Mouse (Mus musculus): Measurements from ENCODE around the gene Dnah8. TPM values are rescaled to one million over a fixed set of nuclear protein-coding genes. Genes with fewer than 3 reads are reported as not detected.

The Dnah8 gene
- polyA plus RNA-seq, 1 experiment from 2014 or later, result 0.97 TPM

DNA sequence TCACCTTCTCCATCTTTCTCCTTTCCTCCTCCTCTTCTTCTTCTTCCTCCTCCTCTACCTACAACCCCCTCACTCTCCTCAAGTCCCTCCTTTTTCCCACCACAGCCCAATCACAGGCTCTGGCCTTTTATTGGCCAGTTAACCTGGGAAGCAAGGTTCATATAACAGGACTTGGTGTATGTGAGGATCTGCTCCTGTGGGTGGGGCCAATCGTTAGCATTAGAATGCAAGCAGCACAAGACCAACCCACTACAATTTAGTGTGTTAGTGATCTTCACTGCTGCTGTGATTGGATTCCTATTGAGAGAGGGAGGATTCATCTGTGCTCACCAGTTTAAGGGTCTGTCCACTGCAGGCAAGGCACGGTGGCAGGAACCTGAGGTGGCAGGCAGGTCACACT is 14.8 kb downstream of the Dnah8 start:
- H3K9me3 ChIP-seq (replicated peaks), result no peaks in the 10 kb centered on the region
- H3K27ac ChIP-seq, result no peak overlapping the region
- no peak overlapping the region for H3K4me2 ChIP-seq (replicated peaks)
- peaks cover 2% of the 10 kb centered on the region; the same call in 1 of the 2 replicates for H3K4me1 ChIP-seq
- no peak overlapping the region for H3K9ac ChIP-seq
- H3K4me3 ChIP-seq, result no peak overlapping the region
- ATAC-seq (ENCODE audit: low FRiP score), result no peak
- no peaks in the 10 kb centered on the region for H3K27me3 ChIP-seq
- H3K36me3 ChIP-seq, result no peaks in the 10 kb centered on the region
- 57% methylated on average over 2 of the region's 2 CpGs for WGBS

DNA sequence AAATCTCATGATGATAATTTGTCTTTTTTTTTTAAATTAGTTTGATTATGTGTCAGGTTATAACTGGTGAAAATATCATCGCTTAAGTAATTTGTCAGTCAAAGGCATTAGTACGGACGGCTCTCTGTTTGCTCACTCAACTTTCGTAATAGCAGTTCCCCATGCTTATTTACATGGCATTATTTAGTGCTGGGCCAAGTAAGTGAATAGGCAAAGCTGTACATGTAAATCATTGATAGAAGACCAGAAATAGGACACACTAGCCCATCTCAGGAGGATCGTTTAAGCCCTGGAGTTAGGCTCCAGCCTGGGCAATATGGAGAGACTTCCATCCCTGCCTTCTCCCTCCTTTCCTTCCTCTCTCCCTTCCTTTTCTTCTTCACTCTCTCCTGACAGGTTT is 16.7 kb downstream of the Dnah8 start:
- Histone ChIP-seq H3K27me3 (no peaks in the 10 kb centered on the region), H3K27ac (no peak overlapping the region), H3K36me3 (no peaks in the 10 kb centered on the region), H3K4me2 (replicated peaks) (no peak overlapping the region), H3K4me3 (no peak overlapping the region), H3K9me3 (replicated peaks) (no peaks in the 10 kb centered on the region), H3K4me1 (no peaks in the 10 kb centered on the region), H3K9ac (no peak overlapping the region)
- no peak for ATAC-seq (ENCODE audit: low FRiP score)
- 91% methylated on average over 5 of the region's 5 CpGs for WGBS

DNA sequence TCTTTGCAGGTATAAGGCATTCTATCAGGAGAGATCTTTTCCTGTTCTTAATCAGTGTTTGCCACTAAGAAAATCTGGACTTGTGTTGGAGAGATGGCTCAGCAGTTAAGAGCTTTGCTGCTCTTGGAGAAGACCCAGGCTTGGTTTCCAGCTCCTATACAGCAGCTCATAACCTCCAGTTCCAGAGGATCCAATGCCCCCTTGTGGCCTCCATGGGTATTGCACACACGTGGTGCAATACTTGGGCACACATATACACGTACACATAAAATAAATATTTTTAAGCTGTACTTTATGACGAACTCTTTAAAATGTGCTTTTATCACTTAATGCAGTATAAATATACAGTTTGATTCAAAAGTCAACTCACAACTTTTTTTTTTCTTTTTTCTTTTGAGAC is 24.6 kb downstream of the Dnah8 start:
- Histone ChIP-seq H3K4me2 (replicated peaks) (no peak overlapping the region), H3K9me3 (replicated peaks) (no peaks in the 10 kb centered on the region), H3K36me3 (no peaks in the 10 kb centered on the region), H3K4me1 (no peaks in the 10 kb centered on the region), H3K9ac (no peak overlapping the region), H3K27ac (no peak overlapping the region), H3K4me3 (no peak overlapping the region), H3K27me3 (no peaks in the 10 kb centered on the region)
- 98% methylated on average over 3 of the region's 3 CpGs for WGBS
- no peak for ATAC-seq (ENCODE audit: low FRiP score)

DNA sequence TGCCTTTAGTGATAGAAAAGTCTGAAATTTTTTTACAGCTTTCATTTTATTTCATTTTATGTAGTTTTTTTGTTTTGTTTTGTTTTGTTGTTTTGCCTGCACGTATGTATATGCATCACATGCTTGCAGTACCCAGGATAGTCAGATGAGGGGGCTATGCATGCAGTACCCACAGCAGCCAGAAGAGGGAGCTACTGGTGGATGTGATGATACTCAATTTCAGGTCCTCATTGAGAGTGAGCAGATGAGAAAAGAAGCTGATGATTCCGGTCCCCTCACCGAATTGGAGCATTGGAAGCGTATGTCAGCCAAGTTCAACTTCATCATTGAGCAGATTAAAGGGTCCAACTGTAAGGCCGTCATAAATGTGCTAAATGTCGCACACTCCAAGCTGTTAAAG is 28.9 kb downstream of the Dnah8 start:
- 96% methylated on average over 6 of the region's 6 CpGs for WGBS
- H3K4me1 ChIP-seq, result no peaks in the 10 kb centered on the region
- H3K4me2 ChIP-seq (replicated peaks), result no peak overlapping the region

DNA sequence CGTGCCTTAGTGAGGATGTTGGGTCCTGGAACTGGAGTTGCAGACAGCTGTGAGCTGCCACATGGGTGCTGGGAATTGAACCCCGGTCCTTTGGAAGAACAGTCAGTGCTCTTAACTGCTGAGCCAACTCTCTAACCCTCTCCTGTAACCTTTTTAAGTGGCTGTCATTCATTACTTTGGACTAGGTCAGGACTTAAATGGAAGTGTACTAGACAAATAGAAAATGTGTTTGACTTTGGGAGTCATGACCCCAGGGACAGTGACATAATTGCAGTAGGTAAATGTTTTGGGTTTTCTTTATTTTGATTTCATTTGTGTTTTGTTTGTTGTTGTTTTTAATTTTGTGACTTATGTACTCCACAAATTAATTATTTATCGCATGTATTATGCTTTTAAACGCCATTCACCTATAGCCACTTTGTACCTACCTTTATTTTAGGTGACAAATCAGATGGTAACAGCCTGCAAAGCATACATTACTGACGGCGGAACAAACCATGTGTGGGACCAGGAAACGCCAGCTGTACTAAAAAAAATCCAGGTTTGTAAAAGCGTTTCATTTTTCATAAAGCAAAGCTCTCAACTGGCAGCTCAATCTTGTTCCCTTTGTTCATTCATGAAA is 33.5 kb downstream of the Dnah8 start:
- peak overlapping the region; percentile 42 for H3K4me2 ChIP-seq (replicated peaks)
- peak overlapping the region; percentile 26 for H3K4me3 ChIP-seq
- no peaks in the 10 kb centered on the region for H3K27me3 ChIP-seq
- peak overlapping the region; percentile 41; the same call in 1 of the 2 replicates for H3K27ac ChIP-seq
- 50% methylated on average over 8 of the region's 8 CpGs for WGBS
- no peaks in the 10 kb centered on the region; the same call in 1 of the 2 replicates for H3K9me3 ChIP-seq (replicated peaks)
- peak overlapping the region; percentile 29; the same call in 1 of the 2 replicates for H3K9ac ChIP-seq
- ATAC-seq (ENCODE audit: low FRiP score), result 0 out of 2 replicates have a peak, but pooled peaks have one; percentile 8
- no peaks in the 10 kb centered on the region for H3K36me3 ChIP-seq
- no peaks in the 10 kb centered on the region for H3K4me1 ChIP-seq

More for the DNA sequence above, 28.9 kb downstream of the Dnah8 start:
- ATAC-seq (ENCODE audit: low FRiP score), result no peak
- no peak overlapping the region for H3K4me3 ChIP-seq
- H3K36me3 ChIP-seq, result no peaks in the 10 kb centered on the region
- no peak overlapping the region for H3K27ac ChIP-seq
- H3K9ac ChIP-seq, result no peak overlapping the region
- H3K27me3 ChIP-seq, result no peaks in the 10 kb centered on the region
- H3K9me3 ChIP-seq (replicated peaks), result no peaks in the 10 kb centered on the region; the same call in 1 of the 2 replicates

DNA sequence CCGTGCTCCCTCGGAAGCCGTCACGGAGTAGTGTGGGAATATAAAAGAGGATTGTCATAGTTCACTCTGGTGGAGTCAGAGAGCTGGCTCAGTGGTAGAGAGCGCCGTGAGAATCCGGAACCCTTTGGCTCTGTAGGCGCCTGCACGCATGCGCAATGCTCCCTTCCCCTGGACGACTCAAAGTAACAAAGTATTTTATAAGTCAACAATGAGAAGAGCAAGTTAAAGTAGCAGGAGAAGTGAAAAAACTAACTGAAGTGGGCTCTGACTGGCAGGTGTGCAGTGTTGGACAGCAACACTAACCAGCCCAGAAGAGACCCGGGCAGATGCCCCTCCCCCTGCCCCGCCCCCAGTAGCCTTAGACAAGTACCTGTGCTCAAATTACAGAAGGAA is 34.0 kb downstream of the Dnah8 start:
- no peaks in the 10 kb centered on the region for H3K4me1 ChIP-seq
- H3K27me3 ChIP-seq, result no peaks in the 10 kb centered on the region
- ATAC-seq (ENCODE audit: low FRiP score), result peak; percentile 73
- 10% methylated on average over 13 of the region's 13 CpGs for WGBS
- H3K27ac ChIP-seq, result peak overlapping the region; percentile 41; the same call in 1 of the 2 replicates
- no peaks in the 10 kb centered on the region; the same call in 1 of the 2 replicates for H3K9me3 ChIP-seq (replicated peaks)
- H3K36me3 ChIP-seq, result no peaks in the 10 kb centered on the region
- peak overlapping the region; percentile 29; the same call in 1 of the 2 replicates for H3K9ac ChIP-seq
- peak overlapping the region; percentile 26 for H3K4me3 ChIP-seq
- peak overlapping the region; percentile 42 for H3K4me2 ChIP-seq (replicated peaks)

DNA sequence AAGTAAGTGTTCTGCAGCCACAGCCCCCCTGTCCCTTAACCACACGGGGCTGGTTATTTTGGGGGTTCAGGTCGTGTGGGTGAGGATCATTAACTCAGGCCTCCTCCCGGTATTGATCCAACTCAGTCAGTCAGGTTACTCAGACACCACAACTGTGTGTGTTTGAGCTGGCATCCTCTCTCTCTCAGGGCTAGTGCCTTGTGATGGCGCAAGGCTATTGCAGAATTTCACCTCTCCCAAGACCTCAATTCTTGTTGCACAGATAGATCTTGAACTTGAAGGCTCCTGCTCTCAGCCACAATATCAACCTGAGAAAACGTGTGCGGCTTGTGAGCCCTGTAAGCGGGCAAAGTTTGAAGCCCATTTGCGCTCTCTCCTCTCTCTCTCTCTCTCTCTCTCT is 38.0 kb downstream of the Dnah8 start:
- WGBS, result 74% methylated on average over 8 of the region's 8 CpGs

DNA sequence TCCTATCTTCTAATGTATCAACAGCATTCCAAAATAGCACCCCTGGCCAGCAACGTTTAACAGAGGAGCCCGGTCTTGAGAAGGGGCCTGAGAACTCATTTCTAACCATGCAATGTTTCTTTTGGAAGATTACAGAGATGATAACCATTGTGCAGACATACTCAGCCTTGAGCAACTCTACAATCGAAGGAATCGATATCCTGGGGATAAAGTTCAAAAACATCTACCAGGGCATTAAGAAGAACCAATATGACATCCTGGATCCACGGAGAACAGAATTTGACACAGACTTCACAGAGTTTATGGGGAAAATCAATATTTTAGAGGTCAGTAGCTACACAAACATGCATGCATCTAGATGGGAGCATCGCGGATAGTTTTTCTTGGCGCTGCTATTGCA is 39.0 kb downstream of the Dnah8 start:
- Histone ChIP-seq H3K4me1 (no peaks in the 10 kb centered on the region), H3K9me3 (replicated peaks) (0 out of 2 replicates have a peak, but pooled peaks cover 5% of the 10 kb centered on the region), H3K36me3 (no peaks in the 10 kb centered on the region), H3K27me3 (no peaks in the 10 kb centered on the region), H3K9ac (no peak overlapping the region), H3K27ac (no peak overlapping the region), H3K4me2 (replicated peaks) (no peak overlapping the region), H3K4me3 (no peak overlapping the region)
- ATAC-seq (ENCODE audit: low FRiP score), result no peak
- WGBS, result 93% methylated on average over 8 of the region's 8 CpGs

More for the DNA sequence above, 38.0 kb downstream of the Dnah8 start:
- no peak for ATAC-seq (ENCODE audit: low FRiP score)
- no peak overlapping the region for H3K4me2 ChIP-seq (replicated peaks)
- 0 out of 2 replicates have a peak, but pooled peaks cover 5% of the 10 kb centered on the region for H3K9me3 ChIP-seq (replicated peaks)
- H3K4me3 ChIP-seq, result no peak overlapping the region
- no peak overlapping the region for H3K27ac ChIP-seq
- no peaks in the 10 kb centered on the region for H3K27me3 ChIP-seq
- H3K4me1 ChIP-seq, result no peaks in the 10 kb centered on the region
- H3K9ac ChIP-seq, result no peak overlapping the region
- no peaks in the 10 kb centered on the region for H3K36me3 ChIP-seq

DNA sequence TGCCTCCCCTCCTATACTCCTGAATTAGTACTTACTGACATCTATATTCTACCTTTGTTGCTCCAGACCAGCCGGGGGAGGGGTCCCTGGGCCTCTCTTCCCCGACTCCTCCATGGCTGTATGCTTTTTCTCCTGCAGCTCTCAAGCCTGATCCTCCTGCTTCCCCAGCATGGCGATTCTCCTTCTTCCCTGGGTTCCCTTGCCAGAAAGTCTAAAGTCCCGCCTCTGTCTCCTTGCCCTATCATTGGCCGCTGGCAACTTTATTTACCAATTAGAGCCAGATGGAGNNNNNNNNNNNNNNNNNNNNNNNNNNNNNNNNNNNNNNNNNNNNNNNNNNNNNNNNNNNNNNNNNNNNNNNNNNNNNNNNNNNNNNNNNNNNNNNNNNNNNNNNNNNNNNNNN is 40.7 kb downstream of the Dnah8 start:
- ATAC-seq (ENCODE audit: low FRiP score), result no peak
- WGBS, result 75% methylated on average over 5 of the region's 5 CpGs
- no peaks in the 10 kb centered on the region for H3K4me1 ChIP-seq

DNA sequence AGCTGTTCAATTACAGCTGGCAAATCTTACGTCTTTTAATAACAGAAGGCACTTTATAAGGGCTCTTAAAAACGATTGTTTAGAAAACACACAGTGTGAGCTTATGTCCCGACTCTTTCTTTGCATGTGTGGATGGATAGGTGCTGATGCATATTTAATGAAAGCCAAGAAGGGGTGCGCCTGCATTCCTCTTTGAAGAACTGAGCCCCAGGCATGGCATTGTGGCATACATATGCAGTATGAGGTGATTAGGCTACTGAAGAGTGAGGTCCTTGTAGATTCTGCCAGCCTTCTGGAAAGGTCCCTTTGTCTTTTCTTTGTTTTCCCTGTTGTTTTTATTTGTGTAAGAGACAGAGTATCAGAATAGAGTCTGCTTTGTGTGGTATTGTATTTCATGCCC is 48.4 kb downstream of the Dnah8 start:
- Histone ChIP-seq H3K36me3 (no peaks in the 10 kb centered on the region), H3K9me3 (replicated peaks) (no peaks in the 10 kb centered on the region), H3K27ac (peak overlapping the region; percentile 36; the same call in 1 of the 2 replicates), H3K9ac (no peak overlapping the region), H3K4me3 (no peak overlapping the region), H3K4me2 (replicated peaks) (no peak overlapping the region), H3K27me3 (no peaks in the 10 kb centered on the region), H3K4me1 (peaks cover 9% of the 10 kb centered on the region; the same call in 1 of the 2 replicates)
- WGBS, result 65% methylated on average over 4 of the region's 4 CpGs
- ATAC-seq (ENCODE audit: low FRiP score), result no peak

More for the DNA sequence above, 40.7 kb downstream of the Dnah8 start:
- H3K27me3 ChIP-seq, result no peaks in the 10 kb centered on the region
- no peak overlapping the region for H3K4me3 ChIP-seq
- H3K4me2 ChIP-seq (replicated peaks), result no peak overlapping the region
- H3K27ac ChIP-seq, result no peak overlapping the region
- H3K9ac ChIP-seq, result no peak overlapping the region
- H3K36me3 ChIP-seq, result no peaks in the 10 kb centered on the region
- 0 out of 2 replicates have a peak, but pooled peaks cover 5% of the 10 kb centered on the region for H3K9me3 ChIP-seq (replicated peaks)

DNA sequence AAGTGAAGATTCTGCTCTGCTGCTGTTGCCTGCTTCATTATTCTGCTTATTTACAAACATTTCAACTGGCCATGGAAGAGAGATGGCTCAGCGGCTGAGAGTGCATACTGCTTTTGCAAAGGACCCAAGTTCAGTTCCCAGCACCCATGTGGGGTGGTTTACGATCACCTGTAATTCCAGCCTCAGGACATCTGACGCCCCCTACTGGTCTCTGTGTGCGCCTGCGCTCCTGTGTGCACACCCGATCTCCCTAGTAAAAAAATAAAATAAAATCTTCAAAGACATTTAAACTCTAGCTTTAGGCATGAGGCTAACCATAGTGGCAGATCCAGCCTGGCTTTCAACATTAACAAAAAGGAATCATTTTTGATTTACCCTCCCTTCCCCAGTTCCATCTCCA is 48.9 kb downstream of the Dnah8 start:
- no peak for ATAC-seq (ENCODE audit: low FRiP score)
- Histone ChIP-seq H3K27ac (peak overlapping the region; percentile 36; the same call in 1 of the 2 replicates), H3K4me3 (no peak overlapping the region), H3K36me3 (no peaks in the 10 kb centered on the region), H3K4me1 (peaks cover 9% of the 10 kb centered on the region; the same call in 1 of the 2 replicates), H3K27me3 (no peaks in the 10 kb centered on the region), H3K4me2 (replicated peaks) (no peak overlapping the region), H3K9ac (no peak overlapping the region), H3K9me3 (replicated peaks) (no peaks in the 10 kb centered on the region)
- WGBS, result 88% methylated on average over 6 of the region's 6 CpGs

DNA sequence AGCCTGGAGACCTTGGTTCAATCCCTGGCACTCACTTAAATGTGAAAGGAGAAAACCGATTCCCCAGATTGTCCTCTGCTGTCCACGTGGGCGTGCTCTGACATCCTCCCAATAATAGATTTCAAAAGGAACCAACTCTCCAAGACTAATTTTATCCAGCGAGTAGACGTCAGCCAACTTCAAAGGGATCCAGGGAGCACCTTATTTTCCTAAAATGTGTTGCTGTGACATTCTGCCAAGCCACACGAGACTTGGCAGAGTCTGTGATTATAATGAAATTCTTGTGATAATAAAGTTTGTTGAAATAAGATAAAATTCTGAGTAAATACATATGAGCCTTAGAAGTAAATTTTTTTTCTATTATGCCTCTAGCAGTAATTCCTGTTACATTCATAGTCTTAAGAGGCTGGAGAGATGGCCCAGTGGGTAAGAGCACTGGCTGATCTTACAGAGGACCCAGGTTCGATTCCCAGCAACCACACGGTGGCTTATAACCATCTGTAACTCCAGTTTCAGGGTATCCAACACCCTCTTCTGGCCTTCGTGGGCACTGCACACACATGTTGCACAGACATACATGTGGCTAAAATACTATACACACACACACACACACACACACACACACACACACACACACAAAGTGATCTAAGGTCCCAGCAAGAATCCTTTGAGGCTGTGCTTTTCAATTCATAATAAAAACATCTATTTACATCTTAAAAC is 51.0 kb downstream of the Dnah8 start:
- Histone ChIP-seq H3K36me3 (no peaks in the 10 kb centered on the region), H3K27me3 (no peaks in the 10 kb centered on the region), H3K27ac (no peak overlapping the region), H3K4me3 (no peak overlapping the region), H3K9ac (no peak overlapping the region), H3K4me1 (peaks cover 9% of the 10 kb centered on the region; the same call in 1 of the 2 replicates), H3K9me3 (replicated peaks) (no peaks in the 10 kb centered on the region), H3K4me2 (replicated peaks) (no peak overlapping the region)
- WGBS, result 92% methylated on average over 9 of the region's 9 CpGs
- ATAC-seq (ENCODE audit: low FRiP score), result no peak
